Mouse (Mus musculus): ENCODE data around the gene Xrcc5.

Gene Xrcc5

DNA sequence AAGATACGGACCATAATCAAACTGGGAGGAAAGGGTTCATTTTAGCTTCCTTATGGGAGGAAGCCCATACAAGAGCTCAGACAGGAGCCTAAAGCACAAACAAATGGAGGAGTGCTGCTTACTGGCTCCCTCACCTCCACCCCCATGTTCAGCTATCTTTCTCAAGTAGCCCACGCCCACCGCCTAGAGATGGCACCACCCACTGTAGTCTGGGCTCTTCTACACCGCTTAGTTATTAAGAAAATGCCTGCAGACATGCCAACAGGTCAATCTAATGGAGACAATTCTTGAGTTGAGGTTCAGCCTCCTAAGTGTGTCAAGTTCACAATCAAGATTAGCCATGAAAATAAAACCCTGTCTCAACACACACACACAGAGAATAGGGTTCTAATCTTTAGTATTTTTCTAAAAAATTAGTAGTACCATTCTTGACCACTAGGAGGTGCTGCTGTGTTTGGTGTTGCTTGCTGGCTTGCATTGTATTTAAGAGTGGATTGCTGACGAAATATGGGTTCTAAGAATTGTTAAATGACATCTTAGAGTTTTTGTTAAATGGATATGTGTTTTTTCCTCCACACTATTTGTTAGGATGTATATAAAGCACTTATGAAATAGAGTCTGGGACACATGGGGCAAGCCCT lies 6.3 kb downstream of the Xrcc5 start:
- 0 out of 2 replicates have a peak, but pooled peaks have one; percentile 20 for ATAC-seq (ENCODE audit: insufficient number of reproducible peaks, low FRiP score, low TSS enrichment)

DNA sequence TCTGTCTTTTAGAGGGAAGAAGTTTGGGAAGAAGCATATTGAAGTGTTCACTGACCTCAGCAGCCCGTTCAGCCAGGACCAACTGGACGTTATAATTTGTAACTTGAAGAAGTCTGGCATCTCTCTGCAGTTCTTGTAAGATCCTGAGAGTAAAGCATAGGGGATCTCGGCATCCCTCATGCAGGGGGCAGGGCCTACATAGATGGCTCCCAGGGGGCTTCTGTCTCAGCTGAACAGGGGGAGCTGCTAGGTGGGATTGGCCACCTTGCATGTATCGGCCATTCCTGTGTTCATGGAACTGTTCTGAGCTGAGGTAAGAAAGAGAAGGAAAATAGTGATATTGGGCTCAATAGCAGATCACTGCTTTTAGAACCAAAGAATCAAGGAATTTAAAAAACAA lies 8.2 kb downstream of the Xrcc5 start:
- no peak for ATAC-seq (ENCODE audit: insufficient number of reproducible peaks, low FRiP score, low TSS enrichment)

DNA sequence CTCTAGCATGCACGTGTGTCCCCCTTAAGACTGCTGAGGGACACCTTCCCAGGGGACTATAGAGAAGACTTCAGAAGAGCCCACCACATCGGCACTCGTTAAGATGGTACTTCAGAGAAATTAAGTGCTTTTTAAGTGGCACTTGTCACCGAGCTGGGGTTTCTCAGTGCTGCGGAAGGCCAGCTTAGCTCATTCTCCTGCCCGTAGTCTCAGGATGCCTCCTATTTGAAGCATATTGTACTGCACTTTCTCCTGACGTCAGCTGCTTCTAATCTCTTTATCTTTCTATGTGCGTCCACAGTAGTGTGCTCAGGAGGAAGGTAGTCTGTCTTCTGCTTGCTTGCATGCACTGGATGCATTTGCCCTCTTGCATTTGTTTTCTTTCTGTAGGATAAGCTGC lies 9.2 kb downstream of the Xrcc5 start:
- no peak for ATAC-seq (ENCODE audit: insufficient number of reproducible peaks, low FRiP score, low TSS enrichment)

DNA sequence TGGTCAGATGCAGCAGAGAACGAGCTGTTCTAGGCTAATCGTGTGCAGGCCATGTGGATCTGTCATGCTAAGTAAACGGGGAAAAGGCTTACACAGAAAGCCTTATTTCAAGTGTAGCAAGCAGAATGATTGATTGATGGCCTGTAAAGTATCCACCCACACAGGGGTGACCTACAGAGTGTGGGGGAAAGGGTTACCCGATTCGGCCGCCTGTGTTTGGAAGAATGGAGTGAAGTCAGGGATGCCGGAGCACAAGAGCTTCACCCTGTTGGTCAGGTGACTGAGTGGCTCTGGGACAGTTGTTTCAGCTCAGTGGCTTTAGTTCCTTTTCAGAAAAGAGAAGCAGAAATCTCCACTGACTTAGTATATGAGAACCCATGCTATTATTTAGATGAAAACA lies 9.7 kb downstream of the Xrcc5 start:
- no peak for ATAC-seq (ENCODE audit: insufficient number of reproducible peaks, low FRiP score, low TSS enrichment)

DNA sequence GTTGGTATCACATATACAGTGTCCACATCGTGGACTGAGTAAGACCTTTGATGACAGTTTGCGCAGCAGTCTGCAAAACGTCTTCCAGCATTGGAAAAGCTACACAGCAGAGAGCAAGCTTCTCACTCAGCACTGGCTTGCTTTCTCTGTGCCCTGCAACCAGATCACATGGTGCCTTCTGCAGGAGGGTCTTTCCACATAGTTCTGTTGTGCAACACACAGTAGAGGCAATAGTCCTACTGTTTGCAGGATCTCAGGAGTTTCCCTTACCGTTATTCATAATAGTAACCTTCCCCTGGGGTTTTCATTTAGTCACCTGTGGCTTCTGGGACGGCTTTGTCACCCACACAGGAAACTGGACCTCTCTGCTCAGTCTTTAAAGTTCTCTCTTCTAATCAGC lies 13.5 kb downstream of the Xrcc5 start:
- ATAC-seq (ENCODE audit: insufficient number of reproducible peaks, low FRiP score, low TSS enrichment): no peak

DNA sequence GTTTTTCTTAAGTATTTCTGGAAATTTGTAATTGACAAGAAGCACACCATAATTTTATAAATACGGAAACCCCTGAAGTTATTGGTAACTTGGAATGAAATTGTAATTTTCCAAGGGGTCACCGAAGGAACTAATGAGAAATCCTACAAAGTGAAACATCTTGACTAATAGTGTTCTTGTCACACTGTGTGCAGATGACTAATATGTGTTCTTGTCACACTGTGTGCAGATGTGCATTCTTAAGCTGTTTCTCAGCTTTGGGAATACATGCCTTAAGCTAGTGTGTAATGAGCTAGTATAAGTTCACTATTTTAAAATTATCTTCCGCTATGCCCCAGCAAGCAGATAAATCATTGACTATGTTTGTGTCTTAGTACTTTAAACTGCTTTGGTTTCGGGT lies 16.0 kb downstream of the Xrcc5 start:
- no peak for ATAC-seq (ENCODE audit: insufficient number of reproducible peaks, low FRiP score, low TSS enrichment)

DNA sequence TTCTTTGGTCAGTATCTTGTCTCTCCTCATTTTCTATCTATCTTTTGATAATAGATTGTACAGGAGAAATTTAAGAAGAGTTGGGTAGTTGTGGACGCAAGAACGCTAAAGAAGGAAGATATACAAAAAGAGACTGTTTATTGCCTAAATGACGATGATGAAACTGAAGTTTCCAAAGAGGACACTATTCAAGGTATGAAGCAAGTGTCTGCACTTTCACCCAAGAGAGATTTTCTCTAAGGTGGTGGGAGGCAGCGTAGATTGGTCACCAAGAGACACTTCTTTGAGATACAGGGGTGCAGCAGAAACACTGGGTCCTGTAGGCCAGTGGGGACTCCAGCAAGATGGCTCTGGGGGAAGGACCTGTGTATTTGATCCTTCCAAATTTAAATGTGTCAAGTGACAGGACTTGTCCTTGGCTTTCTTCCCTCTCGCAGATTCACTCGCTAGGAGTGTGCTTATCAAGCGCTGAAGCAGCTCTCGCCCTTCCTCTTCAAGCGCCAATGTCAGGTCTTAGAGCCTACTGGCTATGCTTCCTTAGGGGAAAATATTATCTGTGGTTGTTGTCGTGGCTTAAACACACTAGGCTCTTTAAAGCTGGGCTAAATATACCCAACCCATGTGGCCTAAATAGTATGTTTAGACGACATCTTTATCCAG lies 19.1 kb downstream of the Xrcc5 start:
- no peak for ATAC-seq (ENCODE audit: insufficient number of reproducible peaks, low FRiP score, low TSS enrichment)

DNA sequence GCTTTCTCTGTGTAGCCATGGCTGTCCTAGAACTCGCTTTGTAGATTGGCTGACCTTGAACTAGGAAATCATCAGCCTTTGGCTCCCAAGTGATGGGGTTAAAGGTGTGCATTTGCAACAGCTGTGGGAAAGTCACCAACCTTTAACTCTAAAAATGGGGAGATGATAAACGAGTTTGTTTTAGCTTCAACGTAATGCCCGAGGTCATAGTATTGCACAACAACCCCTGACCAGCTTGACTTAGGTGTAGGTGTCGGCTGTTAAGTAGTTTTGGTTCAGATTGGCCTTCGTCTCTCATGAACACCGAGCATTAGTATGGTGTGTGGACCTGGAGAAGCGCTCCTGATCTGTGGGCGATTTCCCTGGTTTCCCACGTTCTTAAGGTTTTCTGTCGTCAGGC lies 27.6 kb downstream of the Xrcc5 start:
- ATAC-seq (ENCODE audit: insufficient number of reproducible peaks, low FRiP score, low TSS enrichment): no peak

DNA sequence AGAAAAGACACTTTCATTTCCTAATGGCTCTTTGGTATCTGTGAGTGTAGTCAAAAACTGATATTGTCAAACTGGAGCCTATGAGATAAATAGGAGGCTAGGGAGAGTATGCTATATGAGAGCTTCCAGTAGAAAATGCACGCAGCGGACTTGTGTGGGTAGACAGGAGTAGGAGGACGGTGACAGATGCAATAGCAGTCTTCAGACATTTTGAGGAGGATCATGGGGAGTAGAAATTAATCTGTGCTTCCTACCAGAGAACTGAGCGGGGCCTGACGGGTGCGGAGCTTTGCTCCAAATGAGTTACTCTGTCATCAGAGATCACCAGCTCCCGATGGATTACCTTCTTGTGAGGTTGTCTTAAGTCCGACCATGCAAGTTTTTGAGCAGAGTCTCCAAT lies 29.6 kb downstream of the Xrcc5 start:
- ATAC-seq (ENCODE audit: insufficient number of reproducible peaks, low FRiP score, low TSS enrichment): no peak

DNA sequence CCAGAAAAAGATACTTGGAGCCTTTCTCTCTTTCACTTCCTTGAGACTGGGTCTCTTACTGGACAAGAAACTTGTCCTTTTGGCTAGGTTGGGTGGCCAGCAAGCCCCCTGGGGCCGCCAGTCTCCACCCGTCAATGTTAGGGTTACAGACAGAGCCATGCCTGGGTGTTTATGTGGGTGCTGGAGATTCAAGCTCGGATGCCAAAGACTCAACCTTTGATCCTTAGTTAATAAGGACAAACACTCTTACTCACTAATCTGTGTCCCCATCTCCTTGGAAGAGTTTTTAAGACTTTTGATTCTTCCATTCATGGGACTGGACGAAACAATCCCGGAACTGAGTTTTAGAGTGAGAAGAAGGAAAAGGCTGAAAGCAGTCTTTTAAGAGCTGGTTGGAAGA lies 31.1 kb downstream of the Xrcc5 start:
- ATAC-seq (ENCODE audit: insufficient number of reproducible peaks, low FRiP score, low TSS enrichment): no peak

DNA sequence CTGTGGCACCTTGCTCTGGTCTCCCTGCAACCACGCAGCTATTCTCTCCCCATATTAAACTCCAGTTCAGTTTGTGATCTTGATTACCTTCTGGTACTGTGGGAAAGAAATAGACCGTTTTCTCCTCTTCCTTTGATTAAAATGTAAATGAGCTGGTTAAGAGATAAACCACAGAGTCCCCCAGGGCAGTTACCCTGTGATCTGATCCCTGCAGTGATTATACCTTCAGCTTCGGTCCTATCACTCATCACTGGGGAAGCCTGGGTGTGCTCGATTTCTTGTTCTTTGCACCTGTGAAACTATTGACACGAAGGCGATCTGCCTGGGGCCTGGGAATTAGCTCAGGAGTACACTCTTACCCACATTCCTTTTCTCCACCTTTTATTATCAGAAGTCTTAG lies 40.7 kb downstream of the Xrcc5 start:
- no peak for ATAC-seq (ENCODE audit: insufficient number of reproducible peaks, low FRiP score, low TSS enrichment)

DNA sequence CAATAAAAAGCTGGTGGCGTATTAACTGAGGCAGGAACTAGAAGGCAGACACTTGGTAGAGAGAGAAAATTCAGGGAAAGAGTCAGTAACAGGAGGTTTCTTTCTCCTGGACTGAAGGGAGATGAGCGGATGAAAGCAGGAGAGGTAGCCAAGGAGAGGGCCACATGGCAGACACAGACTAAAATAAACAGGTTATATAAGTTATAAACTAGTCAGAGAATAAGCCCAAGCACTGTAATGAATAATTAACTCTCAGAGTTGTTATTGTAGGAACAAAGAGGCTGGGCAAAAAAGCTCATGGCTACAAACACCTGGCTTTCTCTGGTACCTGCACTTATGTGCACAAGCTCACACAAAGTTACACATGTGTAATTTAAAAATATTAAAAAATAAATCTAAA lies 47.6 kb downstream of the Xrcc5 start:
- ATAC-seq (ENCODE audit: insufficient number of reproducible peaks, low FRiP score, low TSS enrichment): no peak

DNA sequence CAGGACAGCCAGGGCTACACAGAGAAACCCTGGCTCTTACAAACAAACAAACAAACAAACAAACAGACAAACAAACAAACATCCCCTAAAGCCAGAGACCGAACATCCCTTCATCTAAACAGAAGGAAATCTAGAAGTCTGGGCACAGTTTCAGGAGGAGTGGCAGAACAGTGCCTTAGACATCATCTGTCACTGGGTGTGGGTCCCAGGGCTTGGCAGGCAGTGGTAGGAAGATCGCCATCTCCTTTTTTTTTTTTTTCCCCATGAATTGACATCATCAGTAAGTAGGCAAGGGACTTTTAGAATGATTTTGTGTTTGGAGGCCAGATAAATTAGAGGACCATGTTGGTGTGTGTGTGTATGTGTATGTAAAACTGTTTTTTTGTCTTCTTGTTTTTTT lies 51.0 kb downstream of the Xrcc5 start:
- ATAC-seq (ENCODE audit: insufficient number of reproducible peaks, low FRiP score, low TSS enrichment): no peak

DNA sequence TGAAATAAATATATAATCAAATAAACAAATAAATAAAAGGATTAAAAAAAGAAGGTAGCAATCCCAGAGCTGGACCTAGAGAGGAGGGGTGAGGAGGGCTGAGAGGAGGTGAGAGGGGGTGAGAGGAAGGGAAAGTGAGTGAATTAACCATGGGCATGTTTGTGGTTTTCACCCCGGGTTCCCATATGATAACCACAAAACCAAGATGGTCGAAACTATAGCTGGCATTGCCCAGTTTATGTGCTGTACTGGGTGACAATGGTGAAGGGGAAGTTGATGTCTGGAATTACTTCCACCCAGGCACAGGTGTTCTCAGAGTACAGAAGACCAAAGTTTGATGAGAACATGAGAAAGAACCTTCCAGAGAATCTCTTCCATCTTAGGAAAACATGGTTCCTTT lies 52.2 kb downstream of the Xrcc5 start:
- no peak for ATAC-seq (ENCODE audit: insufficient number of reproducible peaks, low FRiP score, low TSS enrichment)

DNA sequence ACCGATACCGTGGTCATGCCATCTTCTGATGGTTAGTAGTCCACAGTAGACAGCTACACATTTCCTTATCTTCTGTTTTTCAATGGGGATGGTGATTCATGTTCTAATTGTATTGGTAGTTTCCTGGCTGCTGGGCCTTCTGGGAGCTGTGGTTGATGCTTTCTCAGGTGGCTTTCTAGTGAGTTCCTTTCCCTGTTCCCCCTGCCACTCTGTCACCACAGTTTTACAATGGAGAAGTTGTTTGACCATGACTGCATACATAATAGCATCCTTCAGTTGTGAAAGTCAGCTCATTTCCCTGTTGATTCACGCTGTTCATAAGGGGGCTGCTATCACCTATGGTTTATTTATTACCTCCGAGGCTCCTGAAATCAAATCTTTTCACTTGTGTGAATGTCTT lies 53.6 kb downstream of the Xrcc5 start:
- ATAC-seq (ENCODE audit: insufficient number of reproducible peaks, low FRiP score, low TSS enrichment): no peak

DNA sequence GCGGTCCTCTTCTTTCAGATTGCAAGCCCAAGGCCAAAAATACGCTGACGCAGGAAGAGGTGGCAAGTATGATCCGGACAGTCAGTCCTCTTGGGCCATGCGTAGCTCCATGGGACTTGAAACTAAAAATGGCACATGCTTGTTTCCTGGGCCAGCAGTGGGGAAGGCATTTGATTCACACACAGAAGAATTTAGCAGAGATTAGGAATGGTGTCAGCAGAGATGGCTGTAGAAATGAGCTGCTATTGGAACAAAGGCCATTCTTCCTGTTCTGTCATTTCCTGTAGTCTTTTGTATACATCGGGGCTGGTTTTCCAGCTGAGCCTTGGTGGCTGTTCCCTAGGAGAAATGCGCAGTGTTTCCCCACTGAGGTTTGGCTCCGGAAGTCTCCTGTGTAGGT lies 57.4 kb downstream of the Xrcc5 start:
- no peak for ATAC-seq (ENCODE audit: insufficient number of reproducible peaks, low FRiP score, low TSS enrichment)

DNA sequence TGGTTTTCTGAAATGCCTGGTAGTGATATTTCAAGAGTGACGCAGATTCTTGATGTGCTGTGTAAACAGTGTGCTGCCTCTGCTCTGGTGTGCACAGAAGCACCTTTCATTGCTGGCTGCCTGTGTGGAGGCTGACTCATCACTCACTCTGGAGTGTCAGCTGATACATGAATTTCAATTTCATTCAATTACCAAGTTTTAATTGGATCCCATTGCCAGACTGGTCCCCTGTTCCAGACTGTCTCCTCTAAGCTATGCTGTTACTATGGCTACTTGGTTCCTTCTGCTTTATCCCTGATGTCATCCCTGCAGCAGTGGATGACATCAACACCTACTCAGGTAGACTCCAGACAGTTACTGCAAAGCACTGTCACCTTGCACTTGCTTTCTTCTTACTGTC lies 65.3 kb downstream of the Xrcc5 start:
- ATAC-seq (ENCODE audit: insufficient number of reproducible peaks, low FRiP score, low TSS enrichment): no peak

DNA sequence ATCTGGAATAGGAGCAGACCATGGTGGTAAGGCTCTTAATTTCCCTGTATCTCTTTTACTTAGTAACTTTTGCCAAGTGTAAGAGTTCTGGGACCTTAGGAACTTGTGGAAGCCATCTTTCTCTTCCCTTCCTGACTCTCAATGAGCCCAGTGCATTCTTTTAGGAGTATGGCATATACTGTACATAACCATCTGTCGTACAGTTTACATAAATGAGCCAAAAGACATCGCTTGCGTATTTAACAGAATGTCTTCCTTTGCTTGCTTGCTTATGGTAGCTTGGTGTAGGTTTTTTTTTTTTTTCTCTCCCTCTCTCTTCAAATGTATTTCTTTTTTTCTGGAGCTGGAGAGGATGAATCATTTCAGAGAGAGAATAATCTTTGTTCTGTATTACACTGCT lies 65.7 kb downstream of the Xrcc5 start:
- ATAC-seq (ENCODE audit: insufficient number of reproducible peaks, low FRiP score, low TSS enrichment): no peak

DNA sequence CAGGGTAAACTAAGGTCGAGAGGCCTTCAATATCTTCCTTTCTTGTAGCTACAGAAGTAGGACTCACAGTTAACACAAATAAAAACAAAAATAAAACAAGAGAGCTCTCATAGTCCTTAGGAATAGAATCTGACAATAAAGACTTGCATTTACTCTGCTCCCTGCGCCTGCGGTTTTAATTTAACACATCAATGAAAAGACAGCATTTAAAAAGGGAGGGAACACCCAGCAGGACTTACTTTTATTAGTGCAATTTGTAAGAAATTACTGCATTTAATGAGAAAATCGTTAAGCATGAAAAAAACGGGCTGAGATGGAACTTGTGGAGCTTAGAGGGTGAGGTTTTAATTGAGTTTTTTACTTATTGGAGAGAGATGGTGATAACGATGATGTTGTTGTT lies 66.4 kb downstream of the Xrcc5 start:
- ATAC-seq (ENCODE audit: insufficient number of reproducible peaks, low FRiP score, low TSS enrichment): no peak

DNA sequence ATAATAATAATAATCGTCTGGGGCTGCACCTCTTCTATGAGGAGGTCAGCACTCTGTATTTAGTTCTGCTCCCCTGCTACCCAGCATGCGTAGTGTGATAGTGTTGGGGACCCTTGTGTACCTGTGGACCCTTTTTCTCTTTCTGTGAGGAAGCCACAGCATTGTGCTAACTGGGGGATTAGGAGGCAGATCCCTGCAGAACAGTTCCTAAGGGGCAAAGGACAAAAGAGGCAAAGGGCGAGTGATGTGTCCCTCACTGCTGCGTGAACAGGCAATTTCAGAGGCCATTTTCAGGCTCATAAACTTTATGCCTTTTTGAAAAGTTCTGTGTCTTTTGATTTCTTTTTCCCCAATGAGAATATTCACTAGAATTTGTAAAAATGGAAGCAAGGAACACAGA lies 66.8 kb downstream of the Xrcc5 start:
- ATAC-seq (ENCODE audit: insufficient number of reproducible peaks, low FRiP score, low TSS enrichment): no peak

DNA sequence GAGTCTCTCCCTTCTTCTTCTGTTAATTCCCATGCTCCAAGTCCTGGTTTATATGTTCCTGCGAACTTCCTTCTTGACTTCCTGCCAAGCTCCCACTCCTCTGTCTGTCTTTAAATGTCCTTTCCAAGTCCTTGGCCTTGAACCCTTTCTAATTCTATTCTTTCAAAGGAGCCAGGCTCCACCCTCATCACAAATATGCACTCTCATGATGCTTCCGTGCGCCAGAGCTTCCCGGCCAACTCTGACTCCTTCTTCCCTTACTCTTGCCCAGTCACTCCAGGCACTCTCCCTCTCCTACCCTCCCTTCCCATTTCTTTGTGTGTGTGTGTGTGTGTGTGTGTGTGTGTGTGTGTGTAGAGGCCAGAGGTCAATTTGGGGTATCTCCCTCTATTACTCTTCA lies 70.9 kb downstream of the Xrcc5 start:
- no peak for ATAC-seq (ENCODE audit: insufficient number of reproducible peaks, low FRiP score, low TSS enrichment)

DNA sequence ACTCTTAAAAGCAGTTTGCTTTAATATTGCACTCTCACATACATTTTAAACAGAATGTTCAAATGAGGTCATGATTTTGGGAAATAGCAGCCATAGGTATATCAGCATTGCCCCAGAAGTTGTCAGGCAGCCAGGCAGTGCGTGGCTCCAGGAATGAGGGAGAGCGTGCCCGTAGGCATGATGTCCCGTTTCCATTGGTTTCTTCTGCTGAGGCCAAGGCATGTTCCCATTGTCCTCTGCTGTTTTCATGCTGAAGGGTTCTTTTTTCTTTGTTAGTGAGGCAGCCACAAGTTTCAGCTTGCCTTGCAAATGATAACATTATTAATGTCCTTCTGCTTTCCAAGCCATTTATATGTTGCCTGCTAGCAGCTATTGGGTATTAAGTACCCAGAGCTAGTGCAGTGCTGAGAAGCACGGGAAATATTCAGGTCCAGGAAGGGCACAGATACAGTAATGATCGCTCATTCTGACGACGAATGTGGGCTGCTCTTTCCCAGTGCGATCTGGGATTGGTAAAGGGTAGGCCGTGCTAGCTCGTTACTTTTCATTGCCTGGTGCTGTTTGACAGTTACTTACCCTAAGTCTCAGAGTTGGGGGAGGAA lies 72.6 kb downstream of the Xrcc5 start:
- no peak for ATAC-seq (ENCODE audit: insufficient number of reproducible peaks, low FRiP score, low TSS enrichment)
